Mouse (Mus musculus): ENCODE results near the gene Gpr6.

- no peak for TF ChIP-seq CTCF (IDR thresholded peaks at IDR 0.05; ENCODE audit: low read depth, low read length)
- no peak for TF ChIP-seq POLR2A (IDR thresholded peaks at IDR 0.05; ENCODE audit: borderline replicate concordance, low read depth, low read length)
Observed at GRCm38 (mm10) chr10:41098137-41098536, 26.1 kb upstream of the Gpr6 start.
